Mouse (Mus musculus): Measurements from ENCODE around the gene Fgd3. TPM values are rescaled to one million over a fixed set of nuclear protein-coding genes. Genes with fewer than 3 reads are reported as not detected.
A peak's percentile ranks its signal among the peaks of the same experiment; 100 is the strongest.

The Fgd3 gene
- polyA plus RNA-seq, 1 experiment from 2014 or later, result 0.52 TPM

DNA sequence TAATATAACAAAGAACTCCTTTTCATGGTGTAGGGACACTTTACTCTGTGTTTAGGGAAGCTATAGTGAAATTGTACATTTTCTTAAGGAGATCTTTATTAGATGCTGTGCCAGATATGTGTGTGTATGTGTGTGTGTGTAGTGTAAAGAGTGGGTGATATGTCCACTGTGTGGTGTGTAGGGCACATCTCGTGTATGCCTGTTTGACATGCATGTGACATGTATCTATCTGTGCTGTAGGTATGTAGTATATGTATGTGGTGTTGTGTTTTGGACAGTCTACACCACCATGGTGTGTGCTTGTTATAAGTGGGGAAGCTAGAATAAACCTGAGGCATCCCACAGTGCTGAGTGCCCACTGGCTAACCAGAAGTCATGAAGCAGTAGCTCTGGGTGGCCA, 403 bp upstream of the Fgd3 start:
- no peak for ATAC-seq (ENCODE audit: insufficient read depth)
- no peak overlapping the region for H3K4me2 ChIP-seq
- WGBS (ENCODE audit: insufficient replicate concordance), result 54% methylated on average over 1 of the region's 1 CpGs

DNA sequence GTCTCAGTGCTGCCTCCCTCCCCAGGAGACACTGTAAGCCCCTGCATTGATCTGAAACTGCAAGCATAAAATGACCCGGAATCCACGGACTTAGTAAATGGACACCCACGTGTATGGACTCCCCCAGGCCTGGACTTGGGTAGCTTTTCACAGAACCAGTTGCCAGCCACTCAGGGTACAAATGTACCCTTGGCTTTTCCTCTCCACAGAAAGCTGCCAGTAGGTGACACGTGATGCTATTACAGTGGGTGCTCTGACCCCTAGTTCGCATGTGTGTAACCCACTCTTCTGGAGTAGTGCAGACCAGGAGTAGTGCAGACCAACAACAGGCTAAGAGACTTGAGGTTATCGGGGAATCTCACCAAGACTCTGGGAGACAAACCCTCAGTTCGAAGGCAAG, 2.2 kb downstream of the Fgd3 start:
- H3K4me3 ChIP-seq (replicated peaks), result no peak overlapping the region
- WGBS (ENCODE audit: insufficient replicate concordance), result 61% methylated on average over 7 of the region's 7 CpGs
- no peak overlapping the region for H3K4me2 ChIP-seq
- H3K9ac ChIP-seq, result no peak overlapping the region
- no peaks in the 10 kb centered on the region for H3K9me3 ChIP-seq (replicated peaks)
- H3K4me1 ChIP-seq (replicated peaks), result no peaks in the 10 kb centered on the region
- ATAC-seq (ENCODE audit: insufficient read depth), result no peak
- H3K36me3 ChIP-seq (replicated peaks), result no peaks in the 10 kb centered on the region
- H3K27me3 ChIP-seq, result peaks cover 11% of the 10 kb centered on the region; the same call in 1 of the 2 replicates
- H3K27ac ChIP-seq (replicated peaks), result no peak overlapping the region

More for the DNA sequence above, 403 bp upstream of the Fgd3 start:
- no peaks in the 10 kb centered on the region for H3K4me1 ChIP-seq (replicated peaks)
- H3K27ac ChIP-seq (replicated peaks), result no peak overlapping the region
- no peak overlapping the region for H3K4me3 ChIP-seq (replicated peaks)
- H3K36me3 ChIP-seq (replicated peaks), result no peaks in the 10 kb centered on the region
- peaks cover 11% of the 10 kb centered on the region; the same call in 1 of the 2 replicates for H3K27me3 ChIP-seq
- H3K9me3 ChIP-seq (replicated peaks), result no peaks in the 10 kb centered on the region
- H3K9ac ChIP-seq, result no peak overlapping the region

DNA sequence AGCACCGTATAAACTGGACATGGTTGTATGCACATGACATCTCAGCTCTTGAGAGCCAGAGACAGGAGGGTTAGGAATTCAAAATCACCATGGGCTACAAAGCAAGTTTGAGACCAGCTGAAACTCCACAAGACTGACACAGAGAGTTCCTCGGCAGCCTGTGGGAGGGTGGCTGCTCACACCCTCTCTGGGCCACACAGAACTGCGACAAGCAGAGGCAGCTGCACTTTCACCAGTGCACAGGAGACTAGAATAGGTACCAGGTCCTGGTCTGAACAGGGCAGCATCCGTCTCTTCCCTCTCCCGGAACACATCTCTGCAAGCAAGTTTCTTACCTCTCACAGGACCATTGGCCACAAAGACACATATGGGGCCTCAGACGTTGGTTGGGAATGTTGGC, 2.6 kb downstream of the Fgd3 start:
- no peak for ATAC-seq (ENCODE audit: insufficient read depth)
- Histone ChIP-seq H3K9me3 (replicated peaks) (no peaks in the 10 kb centered on the region), H3K9ac (no peak overlapping the region), H3K27ac (replicated peaks) (no peak overlapping the region), H3K4me1 (replicated peaks) (no peaks in the 10 kb centered on the region), H3K36me3 (replicated peaks) (no peaks in the 10 kb centered on the region), H3K27me3 (peaks cover 11% of the 10 kb centered on the region; the same call in 1 of the 2 replicates), H3K4me3 (replicated peaks) (no peak overlapping the region), H3K4me2 (no peak overlapping the region)
- 70% methylated on average over 6 of the region's 6 CpGs for WGBS (ENCODE audit: insufficient replicate concordance)

DNA sequence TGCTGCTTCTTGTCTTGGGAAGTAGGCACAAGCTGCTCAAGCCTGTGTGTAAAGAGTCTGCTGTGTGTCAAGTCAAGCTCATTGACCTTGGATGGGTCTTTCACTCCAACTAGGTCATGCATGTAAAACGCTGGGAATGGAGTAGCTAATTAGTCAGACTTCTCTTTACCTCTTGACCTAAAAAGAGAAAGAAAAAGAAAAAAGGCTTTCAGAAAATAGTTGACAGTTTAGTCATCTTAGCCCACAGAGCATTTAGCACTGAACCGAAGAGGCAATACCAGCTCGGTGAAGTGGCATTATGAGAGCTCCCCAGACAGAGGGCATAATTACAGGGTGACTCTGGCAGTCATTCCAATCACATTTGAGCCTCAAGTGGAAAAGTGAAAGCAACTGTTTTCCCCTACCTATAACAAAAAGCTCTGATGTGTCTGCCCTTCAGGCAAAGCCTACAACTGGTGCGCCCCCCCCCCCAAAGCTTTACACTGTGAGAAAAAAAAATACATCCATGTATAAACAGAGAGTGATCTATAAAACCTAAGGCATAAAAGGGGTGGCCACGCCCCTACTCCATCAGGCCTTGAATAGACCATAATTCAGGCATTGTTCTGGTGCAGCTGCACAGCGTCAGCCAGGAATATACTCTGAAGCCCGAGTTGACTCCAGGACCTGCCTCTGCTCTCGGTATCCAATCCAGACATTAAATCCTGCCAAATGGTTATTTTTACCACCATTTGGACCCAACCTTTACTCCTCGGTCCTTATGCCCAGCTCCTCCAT, 3.5 kb downstream of the Fgd3 start:
- Histone ChIP-seq H3K9me3 (replicated peaks) (no peaks in the 10 kb centered on the region), H3K4me2 (no peak overlapping the region), H3K27me3 (peaks cover 11% of the 10 kb centered on the region; the same call in 1 of the 2 replicates), H3K4me3 (replicated peaks) (no peak overlapping the region), H3K4me1 (replicated peaks) (no peaks in the 10 kb centered on the region), H3K36me3 (replicated peaks) (no peaks in the 10 kb centered on the region), H3K27ac (replicated peaks) (no peak overlapping the region), H3K9ac (no peak overlapping the region)
- WGBS (ENCODE audit: insufficient replicate concordance), result 57% methylated on average over 9 of the region's 9 CpGs
- ATAC-seq (ENCODE audit: insufficient read depth), result no peak

DNA sequence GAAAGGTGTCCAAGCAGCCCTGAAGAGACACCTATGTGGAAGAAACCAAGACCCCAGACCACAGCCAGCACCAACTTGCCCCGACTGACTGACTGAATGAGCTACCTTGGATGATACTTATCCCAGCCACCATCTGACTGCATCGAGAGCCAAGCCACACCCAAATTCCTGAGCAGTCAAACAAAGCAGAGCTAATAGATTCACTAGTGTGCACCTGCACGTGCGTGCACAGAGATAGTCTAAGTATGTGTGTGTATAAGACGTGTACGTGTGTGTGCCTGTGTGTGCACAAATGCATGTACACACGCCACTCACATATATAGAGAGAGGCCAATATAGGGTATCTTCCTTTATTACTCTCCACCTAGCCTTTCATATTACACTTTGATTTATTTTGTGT, 8.5 kb downstream of the Fgd3 start:
- Histone ChIP-seq H3K9ac (no peak overlapping the region), H3K4me1 (replicated peaks) (peaks cover 30% of the 10 kb centered on the region), H3K4me2 (no peak overlapping the region), H3K36me3 (replicated peaks) (no peaks in the 10 kb centered on the region), H3K27me3 (no peaks in the 10 kb centered on the region), H3K9me3 (replicated peaks) (no peaks in the 10 kb centered on the region), H3K4me3 (replicated peaks) (no peak overlapping the region), H3K27ac (replicated peaks) (no peak overlapping the region)
- no peak for ATAC-seq (ENCODE audit: insufficient read depth)
- WGBS (ENCODE audit: insufficient replicate concordance), result 55% methylated on average over 7 of the region's 7 CpGs

DNA sequence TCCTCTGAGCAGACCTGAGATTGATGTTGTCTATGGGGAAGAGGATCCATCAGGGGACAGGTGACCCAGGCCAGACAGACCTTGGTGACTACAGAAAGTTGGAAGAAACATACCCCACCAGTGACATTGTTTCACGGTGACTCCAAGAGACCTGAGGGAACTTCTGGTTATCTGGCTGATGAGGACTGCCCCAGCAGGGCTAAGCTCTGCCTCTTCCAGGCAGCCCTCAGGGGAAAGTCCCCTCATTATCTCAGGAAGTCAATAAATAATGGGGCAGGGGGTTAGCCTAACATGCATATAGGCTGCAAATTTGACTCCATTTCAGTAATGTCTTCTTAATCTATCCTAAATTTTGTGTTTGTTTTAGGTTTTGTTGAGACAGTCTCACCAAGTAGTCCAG, 10.6 kb downstream of the Fgd3 start:
- WGBS (ENCODE audit: insufficient replicate concordance), result 7% methylated on average over 1 of the region's 1 CpGs
- Histone ChIP-seq H3K4me2 (peak overlapping the region; percentile 60; the same call in 1 of the 2 replicates), H3K27ac (replicated peaks) (no peak overlapping the region)

DNA sequence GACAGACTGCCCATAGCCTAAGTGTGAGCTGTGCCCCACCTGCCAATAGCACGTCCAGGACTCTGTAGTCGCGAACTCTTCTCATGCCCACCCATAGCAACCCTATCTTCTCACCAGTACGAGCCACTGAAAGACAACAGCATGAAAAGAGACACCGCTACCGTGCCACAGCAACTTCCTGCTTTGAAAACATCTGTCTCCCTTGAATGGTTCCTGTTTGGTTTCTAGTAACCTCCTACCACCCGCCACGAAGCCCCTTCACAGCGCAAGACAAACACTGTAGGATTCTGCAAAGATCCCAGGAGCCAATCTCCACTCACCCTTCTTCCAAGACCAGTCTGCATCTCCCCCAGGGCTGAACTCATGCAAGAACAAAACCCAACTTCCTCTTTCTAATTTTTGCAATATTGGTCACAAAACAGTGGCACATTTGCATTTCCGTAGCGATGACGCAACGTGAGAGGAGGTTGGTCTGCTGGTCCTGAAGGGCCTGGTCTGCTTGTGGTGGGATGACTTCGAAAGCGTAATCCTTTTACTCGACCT, 11.2 kb downstream of the Fgd3 start:
- peak overlapping the region; percentile 53; the same call in 1 of the 2 replicates for H3K27ac ChIP-seq (replicated peaks)

More for the DNA sequence above, 10.6 kb downstream of the Fgd3 start:
- ATAC-seq (ENCODE audit: insufficient read depth), result no peak
- Histone ChIP-seq H3K27me3 (no peaks in the 10 kb centered on the region), H3K36me3 (replicated peaks) (no peaks in the 10 kb centered on the region), H3K9ac (no peak overlapping the region), H3K4me1 (replicated peaks) (peaks cover 37% of the 10 kb centered on the region), H3K9me3 (replicated peaks) (no peaks in the 10 kb centered on the region), H3K4me3 (replicated peaks) (no peak overlapping the region)

DNA sequence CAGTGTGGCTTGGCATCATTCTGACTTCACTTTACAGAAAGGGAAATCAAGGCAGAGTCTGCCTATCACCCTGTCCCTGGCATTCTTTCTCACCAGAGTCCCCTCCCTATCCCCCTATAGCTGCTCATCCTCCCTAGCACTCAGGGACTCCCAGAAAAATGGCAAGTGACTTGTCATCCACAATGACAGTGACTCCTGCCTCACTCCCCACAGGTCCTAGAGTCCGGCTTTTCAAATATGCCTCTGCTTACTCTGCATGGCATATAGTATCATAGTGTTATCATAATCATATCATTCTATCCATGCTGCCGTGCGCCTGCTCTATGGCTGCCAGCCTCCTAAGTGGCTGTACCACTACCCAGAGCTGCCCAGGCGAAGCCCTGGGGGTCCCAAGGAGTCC, 11.9 kb downstream of the Fgd3 start:
- 38% methylated on average over 4 of the region's 4 CpGs for WGBS (ENCODE audit: insufficient replicate concordance)
- no peaks in the 10 kb centered on the region for H3K27me3 ChIP-seq
- 0 out of 2 replicates have a peak overlapping the region, but pooled peaks have one; percentile 11 for H3K9ac ChIP-seq
- H3K4me3 ChIP-seq (replicated peaks), result peak overlapping the region; percentile 42
- H3K9me3 ChIP-seq (replicated peaks), result no peaks in the 10 kb centered on the region
- peak overlapping the region; percentile 60 for H3K4me2 ChIP-seq
- H3K27ac ChIP-seq (replicated peaks), result peak overlapping the region; percentile 53; the same call in 1 of the 2 replicates
- no peak for ATAC-seq (ENCODE audit: insufficient read depth)
- H3K4me1 ChIP-seq (replicated peaks), result peaks cover 42% of the 10 kb centered on the region
- H3K36me3 ChIP-seq (replicated peaks), result no peaks in the 10 kb centered on the region

More for the DNA sequence above, 11.2 kb downstream of the Fgd3 start:
- Histone ChIP-seq H3K27me3 (no peaks in the 10 kb centered on the region), H3K4me2 (peak overlapping the region; percentile 60), H3K9ac (0 out of 2 replicates have a peak overlapping the region, but pooled peaks have one; percentile 11), H3K4me3 (replicated peaks) (peak overlapping the region; percentile 42), H3K4me1 (replicated peaks) (peaks cover 41% of the 10 kb centered on the region), H3K9me3 (replicated peaks) (no peaks in the 10 kb centered on the region), H3K36me3 (replicated peaks) (no peaks in the 10 kb centered on the region)
- ATAC-seq (ENCODE audit: insufficient read depth), result peak; percentile 18; the same call in 1 of the 2 replicates
- 16% methylated on average over 16 of the region's 16 CpGs for WGBS (ENCODE audit: insufficient replicate concordance)

DNA sequence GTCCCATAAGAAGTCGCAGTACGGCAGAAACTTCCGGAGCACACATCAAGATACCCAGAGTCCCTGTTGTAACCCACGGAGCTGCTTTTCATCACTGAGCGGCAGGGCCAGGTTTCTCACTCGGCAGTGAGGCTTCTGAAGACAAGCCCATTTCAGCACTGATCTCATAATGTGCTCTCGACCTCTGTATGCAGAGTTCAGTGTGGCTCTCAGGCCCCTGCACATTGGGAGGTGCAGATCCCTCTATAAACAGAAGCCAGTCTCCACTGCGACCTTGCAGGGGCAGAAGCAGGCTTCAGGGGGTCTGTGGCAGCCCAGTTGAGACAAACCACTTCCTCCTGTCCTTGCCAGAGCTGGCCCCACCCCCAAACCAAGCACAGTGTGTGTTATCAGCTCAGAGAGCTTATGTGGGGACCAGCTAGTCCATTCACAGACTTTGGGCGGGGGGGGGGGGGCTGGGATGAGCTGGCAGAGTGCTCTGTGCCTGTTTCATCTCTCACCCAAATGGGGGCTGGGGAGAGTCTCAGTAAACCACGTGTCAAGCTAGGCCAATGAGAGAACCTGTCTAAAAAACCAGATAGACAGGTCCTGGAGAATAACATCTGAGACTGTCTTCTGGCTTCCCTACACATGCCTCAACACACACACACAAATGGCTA, 12.7 kb downstream of the Fgd3 start:
- Histone ChIP-seq H3K9ac (0 out of 2 replicates have a peak overlapping the region, but pooled peaks have one; percentile 21), H3K9me3 (replicated peaks) (no peaks in the 10 kb centered on the region), H3K4me2 (peak overlapping the region; percentile 60), H3K4me1 (replicated peaks) (peaks cover 42% of the 10 kb centered on the region), H3K4me3 (replicated peaks) (peak overlapping the region; percentile 42), H3K27me3 (no peaks in the 10 kb centered on the region), H3K36me3 (replicated peaks) (no peaks in the 10 kb centered on the region), H3K27ac (replicated peaks) (peak overlapping the region; percentile 78)
- WGBS (ENCODE audit: insufficient replicate concordance), result 2% methylated on average over 10 of the region's 10 CpGs
- ATAC-seq (ENCODE audit: insufficient read depth), result peak; percentile 69

DNA sequence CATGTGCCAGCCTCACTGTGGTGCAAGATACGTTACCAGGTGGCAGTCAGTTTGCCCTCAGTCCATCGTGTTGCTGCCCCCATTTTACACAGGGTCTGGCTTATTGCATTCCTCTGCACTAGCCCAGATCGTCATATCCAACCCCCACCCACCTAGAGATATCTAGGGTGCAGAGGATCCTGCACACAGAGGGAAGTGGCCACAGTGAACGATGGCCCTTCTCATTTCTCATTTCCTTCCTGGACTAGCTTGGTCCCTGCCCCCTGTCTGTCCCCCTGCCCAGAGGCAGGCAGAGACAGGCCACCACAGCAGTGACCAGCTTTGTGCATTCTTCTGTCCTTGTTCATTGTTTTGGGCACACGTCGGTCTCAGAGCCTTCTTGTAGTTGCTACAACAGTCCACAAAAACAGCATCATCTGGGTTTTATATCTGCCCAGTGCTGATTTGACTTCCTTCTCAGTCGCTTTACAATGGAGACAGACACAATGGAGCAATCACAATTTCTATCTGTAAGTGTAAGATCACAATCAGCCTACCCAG, 13.3 kb downstream of the Fgd3 start:
- WGBS (ENCODE audit: insufficient replicate concordance), result 14% methylated on average over 7 of the region's 7 CpGs
- Histone ChIP-seq H3K9me3 (replicated peaks) (no peaks in the 10 kb centered on the region), H3K27ac (replicated peaks) (peak overlapping the region; percentile 78), H3K4me1 (replicated peaks) (peaks cover 42% of the 10 kb centered on the region), H3K27me3 (no peaks in the 10 kb centered on the region), H3K36me3 (replicated peaks) (no peaks in the 10 kb centered on the region), H3K9ac (0 out of 2 replicates have a peak overlapping the region, but pooled peaks have one; percentile 21), H3K4me2 (peak overlapping the region; percentile 60), H3K4me3 (replicated peaks) (peak overlapping the region; percentile 42)
- ATAC-seq (ENCODE audit: insufficient read depth), result no peak

DNA sequence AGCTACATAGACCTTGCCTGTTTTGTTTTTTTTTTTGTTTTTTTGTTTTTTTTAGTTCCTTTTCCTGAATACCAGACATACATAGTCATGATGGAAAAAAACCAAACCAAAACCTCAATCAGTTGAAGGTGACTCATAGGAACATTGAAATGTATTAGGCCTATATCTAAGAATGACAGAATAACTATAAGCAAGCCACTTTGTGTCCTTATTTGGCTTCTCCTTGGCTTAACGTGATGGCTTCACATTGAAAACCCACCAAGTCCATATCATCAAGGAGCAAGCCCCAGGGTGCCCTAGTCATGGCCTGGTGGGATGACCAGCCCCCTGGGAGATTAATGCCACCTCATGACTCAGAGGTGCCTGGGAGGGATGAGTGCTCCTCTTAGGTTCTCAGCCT, 19.3 kb downstream of the Fgd3 start:
- Histone ChIP-seq H3K36me3 (replicated peaks) (no peaks in the 10 kb centered on the region), H3K27me3 (no peaks in the 10 kb centered on the region), H3K4me2 (no peak overlapping the region), H3K27ac (replicated peaks) (no peak overlapping the region), H3K9ac (no peak overlapping the region), H3K4me1 (replicated peaks) (peaks cover 12% of the 10 kb centered on the region), H3K4me3 (replicated peaks) (no peak overlapping the region), H3K9me3 (replicated peaks) (no peaks in the 10 kb centered on the region)
- no peak for ATAC-seq (ENCODE audit: insufficient read depth)
- 44% methylated on average over 1 of the region's 1 CpGs for WGBS (ENCODE audit: insufficient replicate concordance)
